Mouse (Mus musculus) stomach, embryonic 15.5 days (tissue): ENCODE measurements around the gene Slc25a22. TPM values are rescaled to one million over a fixed set of nuclear protein-coding genes. Genes with fewer than 3 reads are reported as not detected.

ENCODE experiments used
- ATAC-seq: fragments of 200-750 bp; cut with Nextera tagmentation; 2 replicates; pipeline ENCODE4 v1.8.0; 2017; ENCODE audit warnings: low read depth, moderate number of reproducible peaks, moderate TSS enrichment; ENCODE audit not compliant: insufficient read depth, low FRiP score
- H3K27ac ChIP-seq: fragments of 300-500 bp; sonication (generic); 2 replicates; pipeline ENCODE4 v1.5.1; 2015; ENCODE audit warnings: mild to moderate bottlenecking, inconsistent platforms
- H3K27me3 ChIP-seq: fragments of 300-500 bp; sonication (generic); replicated peaks from 2 replicates; pipeline ENCODE4 v1.6.1; 2015; ENCODE audit warnings: inconsistent platforms
- H3K36me3 ChIP-seq: fragments of 300-500 bp; sonication (generic); 2 replicates; pipeline ENCODE4 v1.6.1; 2015; ENCODE audit warnings: inconsistent platforms
- H3K4me1 ChIP-seq: fragments of 300-500 bp; sonication (generic); 2 replicates; pipeline ENCODE4 v1.6.1; 2015; ENCODE audit warnings: inconsistent platforms
- H3K4me2 ChIP-seq: fragments of 300-500 bp; sonication (generic); 2 replicates; pipeline ENCODE4 v1.6.1; 2015; ENCODE audit warnings: mild to moderate bottlenecking, inconsistent platforms
- H3K4me3 ChIP-seq: fragments of 300-500 bp; sonication (generic); replicated peaks from 2 replicates; pipeline ENCODE4 v1.5.1; 2015; ENCODE audit warnings: inconsistent platforms
- H3K9ac ChIP-seq: fragments of 300-500 bp; sonication (generic); 2 replicates; pipeline ENCODE4 v1.6.1; 2015; ENCODE audit warnings: inconsistent platforms
- H3K9me3 ChIP-seq: fragments of 300-500 bp; sonication (generic); 2 replicates; pipeline ENCODE4 v1.6.1; 2016; ENCODE audit warnings: inconsistent platforms
- WGBS: fragments of 180-500 bp; shearing (Covaris S2); methylation state at CpG from one replicate; pipeline ENCODE4 v1.1.7; 2015; 5-methylcytosine and 5-hydroxymethylcytosine counted together
- polyA plus RNA-seq: library from polyadenylated mRNA; unstranded; fragments of >200 nt; fragmentation: Nextera tagmentation; extraction: Ambion mirVana; gene quantifications from 2 replicates; pipeline ENCODE4 v1.2.1, GENCODE M21; 2015

The Slc25a22 gene
- polyA plus RNA-seq, 1 experiment from 2014 or later = 27.2 TPM

DNA sequence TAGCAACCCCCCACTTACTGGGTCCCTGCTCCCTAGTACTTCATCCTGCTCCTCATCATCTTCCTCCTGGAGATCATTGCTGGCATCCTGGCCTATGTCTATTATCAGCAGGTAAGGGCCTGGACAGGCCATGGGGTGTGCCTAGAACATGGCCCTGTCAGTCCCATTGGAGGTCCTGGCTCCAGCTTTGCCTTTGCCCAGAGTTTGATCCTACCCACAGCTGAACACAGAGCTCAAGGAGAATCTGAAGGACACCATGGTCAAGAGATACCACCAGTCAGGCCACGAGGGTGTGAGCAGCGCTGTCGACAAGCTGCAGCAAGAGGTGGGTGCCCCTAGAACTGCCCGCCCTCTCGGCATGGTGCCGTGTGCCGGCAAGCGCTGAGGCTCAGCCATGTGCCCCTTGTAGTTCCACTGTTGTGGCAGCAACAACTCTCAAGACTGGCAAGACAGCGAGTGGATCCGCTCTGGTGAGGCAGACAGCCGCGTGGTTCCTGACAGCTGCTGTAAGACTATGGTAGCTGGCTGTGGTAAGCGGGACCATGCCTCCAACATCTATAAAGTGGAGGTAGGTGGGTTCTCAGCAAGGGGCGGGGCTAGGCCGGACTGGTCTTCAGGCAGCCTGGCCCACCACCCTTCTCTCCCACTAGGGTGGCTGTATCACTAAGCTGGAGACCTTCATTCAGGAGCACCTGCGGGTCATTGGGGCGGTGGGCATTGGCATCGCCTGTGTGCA is 32.4 kb upstream of the Slc25a22 start:
- no peak overlapping the region for H3K4me3 ChIP-seq
- WGBS = 90% methylated on average over 18 of the region's 18 CpGs
- ATAC-seq = no peak
- H3K9ac ChIP-seq = no peak overlapping the region
- no peaks in the 10 kb centered on the region for H3K9me3 ChIP-seq
- H3K36me3 ChIP-seq = peaks cover 24% of the 10 kb centered on the region
- no peaks in the 10 kb centered on the region for H3K27me3 ChIP-seq
- no peak overlapping the region for H3K4me2 ChIP-seq
- no peak overlapping the region for H3K27ac ChIP-seq
- H3K4me1 ChIP-seq = peaks cover 39% of the 10 kb centered on the region

DNA sequence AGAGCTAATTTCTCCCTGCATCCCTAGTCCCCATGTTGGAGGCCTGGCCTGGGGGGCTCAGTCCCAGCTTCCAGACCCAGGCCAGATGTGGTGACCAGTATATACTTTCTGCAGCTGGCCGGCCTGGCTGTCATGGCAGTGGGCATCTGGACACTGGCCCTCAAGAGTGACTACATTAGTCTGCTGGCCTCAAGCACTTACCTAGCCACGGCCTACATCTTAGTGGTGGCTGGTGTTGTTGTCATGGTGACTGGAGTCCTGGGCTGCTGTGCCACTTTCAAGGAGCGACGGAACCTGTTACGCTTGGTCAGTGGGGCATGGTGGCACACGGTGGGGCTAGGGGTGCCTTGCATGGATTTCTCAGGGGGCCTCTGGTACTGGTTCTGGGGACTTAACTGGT is 31.7 kb upstream of the Slc25a22 start:
- Histone ChIP-seq H3K4me2 (peak overlapping the region; percentile 84), H3K9ac (peak overlapping the region; percentile 21; the same call in 1 of the 2 replicates), H3K9me3 (no peaks in the 10 kb centered on the region), H3K4me3 (peak overlapping the region; percentile 83), H3K27ac (peak overlapping the region; percentile 95), H3K27me3 (peaks cover 7% of the 10 kb centered on the region; the same call in 1 of the 2 replicates), H3K4me1 (peaks cover 46% of the 10 kb centered on the region), H3K36me3 (peaks cover 24% of the 10 kb centered on the region)
- no peak for ATAC-seq
- WGBS = 86% methylated on average over 6 of the region's 6 CpGs

DNA sequence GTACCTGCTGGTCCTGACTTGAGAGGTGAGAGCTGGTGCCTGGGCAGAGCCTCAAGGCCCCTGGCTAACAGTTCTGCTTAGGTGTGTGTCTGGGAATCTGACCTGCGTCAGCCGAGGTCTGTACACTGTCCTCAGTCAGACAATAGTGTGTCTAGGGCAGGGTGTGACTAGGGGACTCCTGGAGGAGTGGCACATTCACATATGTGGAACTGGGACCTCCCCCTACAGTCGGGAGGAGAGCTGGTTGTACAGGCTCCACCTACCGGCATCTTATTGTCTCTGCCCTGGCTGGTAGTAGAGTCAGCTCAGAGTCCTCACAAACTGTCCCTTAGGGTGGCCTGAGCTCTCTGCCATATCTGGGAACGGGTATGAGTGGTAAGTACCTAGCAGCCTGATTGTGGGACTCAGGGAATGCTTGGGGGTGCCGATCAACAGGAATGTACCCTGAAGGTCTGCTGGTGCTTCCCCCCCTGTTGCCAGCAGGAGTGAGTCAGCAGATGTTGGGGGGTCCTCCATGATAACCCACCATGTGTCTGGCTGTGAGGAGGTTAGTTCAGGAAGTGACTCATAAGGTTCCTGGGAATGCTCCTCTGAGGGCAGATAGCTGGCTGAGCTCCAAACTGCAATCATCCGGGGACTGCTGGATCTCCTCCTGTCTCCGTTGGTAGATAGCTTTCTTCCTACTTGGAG is 31.0 kb upstream of the Slc25a22 start:
- Histone ChIP-seq H3K4me2 (peak overlapping the region; percentile 84), H3K4me1 (peaks cover 43% of the 10 kb centered on the region), H3K27me3 (peaks cover 14% of the 10 kb centered on the region; the same call in 1 of the 2 replicates), H3K9ac (peak overlapping the region; percentile 62; the same call in 1 of the 2 replicates), H3K4me3 (peak overlapping the region; percentile 83), H3K36me3 (peaks cover 24% of the 10 kb centered on the region), H3K9me3 (no peaks in the 10 kb centered on the region), H3K27ac (peak overlapping the region; percentile 95)
- peak; percentile 57 for ATAC-seq
- WGBS = 6% methylated on average over 8 of the region's 8 CpGs

GRCm38 (mm10) chr7:141468164-141468521 is 30.5 kb upstream of the Slc25a22 start:
- peak overlapping the region; percentile 95 for H3K27ac ChIP-seq
- 10% methylated on average over 5 of the region's 5 CpGs for WGBS
- peak overlapping the region; percentile 62; the same call in 1 of the 2 replicates for H3K9ac ChIP-seq
- peak overlapping the region; percentile 84 for H3K4me2 ChIP-seq
- no peak for ATAC-seq
- H3K4me3 ChIP-seq = peak overlapping the region; percentile 83
- peaks cover 24% of the 10 kb centered on the region for H3K36me3 ChIP-seq
- peaks cover 46% of the 10 kb centered on the region for H3K4me1 ChIP-seq
- H3K9me3 ChIP-seq = no peaks in the 10 kb centered on the region
- peaks cover 18% of the 10 kb centered on the region for H3K27me3 ChIP-seq

DNA sequence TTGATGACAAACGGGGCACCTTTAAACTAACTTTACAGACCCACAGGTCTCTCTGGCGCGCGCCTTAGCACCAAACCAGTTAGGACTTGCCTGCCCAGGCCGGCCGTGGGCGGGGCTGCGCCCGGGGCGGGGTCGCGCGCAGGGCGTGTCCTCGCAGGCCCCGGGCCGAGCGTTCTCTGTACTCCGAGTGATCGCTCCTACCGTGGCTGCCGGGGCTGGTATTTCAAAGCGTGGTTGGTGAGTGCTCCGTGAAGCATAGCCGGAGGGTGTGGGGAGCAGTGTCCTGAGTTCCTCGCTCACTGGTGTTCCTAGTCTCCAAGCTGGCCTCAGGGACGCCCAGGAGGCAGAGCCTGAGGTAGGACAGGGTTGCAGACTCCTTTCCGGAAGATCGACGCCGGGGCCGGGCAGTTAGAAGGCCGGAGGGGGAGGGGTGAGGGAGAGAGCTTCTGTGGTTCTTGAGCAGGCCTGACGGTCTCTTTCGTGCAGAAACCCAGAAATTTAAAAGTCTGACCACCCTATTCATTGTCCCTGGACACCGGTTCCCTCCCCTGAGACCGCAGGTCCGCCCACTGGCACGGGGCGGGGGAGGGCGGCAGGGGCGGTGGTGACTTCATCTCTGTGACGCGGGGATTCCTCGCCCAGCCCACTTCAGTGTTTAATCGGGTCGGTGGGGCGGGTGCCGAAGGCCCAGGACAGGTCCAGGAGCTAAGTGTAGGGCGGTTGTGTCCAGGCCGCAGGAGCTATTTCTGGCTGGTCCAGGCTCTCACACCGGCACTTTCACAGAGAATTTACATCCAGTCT is 29.7 kb upstream of the Slc25a22 start, which contains the start of gene Cd151:
Cd151 (plus strand) TSS at position 163 of the 801 bp plus-strand sequence.
- peaks cover 49% of the 10 kb centered on the region for H3K4me1 ChIP-seq
- WGBS = under 1% methylated on average over 52 of the region's 52 CpGs

GRCm38 (mm10) chr7:141466607-141467148 is 29.0 kb upstream of the Slc25a22 start:
- H3K27me3 ChIP-seq = peaks cover 31% of the 10 kb centered on the region
- H3K4me2 ChIP-seq = peak overlapping the region; percentile 84
- peak overlapping the region; percentile 83 for H3K4me3 ChIP-seq
- H3K9me3 ChIP-seq = no peaks in the 10 kb centered on the region
- ATAC-seq = no peak
- WGBS = 56% methylated on average over 10 of the region's 10 CpGs
- peak overlapping the region; percentile 95 for H3K27ac ChIP-seq
- peaks cover 54% of the 10 kb centered on the region for H3K4me1 ChIP-seq
- peaks cover 24% of the 10 kb centered on the region for H3K36me3 ChIP-seq
- H3K9ac ChIP-seq = peak overlapping the region; percentile 62; the same call in 1 of the 2 replicates

More for the DNA sequence above, 29.7 kb upstream of the Slc25a22 start, which contains the start of gene Cd151:
- Histone ChIP-seq H3K27me3 (peaks cover 23% of the 10 kb centered on the region), H3K36me3 (peaks cover 24% of the 10 kb centered on the region), H3K4me2 (peak within 1 kb of the TSS; percentile 84), H3K9ac (peak within 1 kb of the TSS; percentile 62), H3K9me3 (no peaks in the 10 kb centered on the region), H3K27ac (peak within 1 kb of the TSS; percentile 95), H3K4me3 (peak within 1 kb of the TSS; percentile 83)
- ATAC-seq = peak; percentile 85

- no peak overlapping the region for H3K4me2 ChIP-seq
- H3K9me3 ChIP-seq = no peaks in the 10 kb centered on the region
- no peak for ATAC-seq
- H3K27ac ChIP-seq = no peak overlapping the region
- WGBS = 78% methylated on average over 7 of the region's 7 CpGs
- H3K27me3 ChIP-seq = peaks cover 32% of the 10 kb centered on the region
- H3K4me1 ChIP-seq = peaks cover 60% of the 10 kb centered on the region
- no peak overlapping the region for H3K4me3 ChIP-seq
- no peak overlapping the region for H3K9ac ChIP-seq
- peaks cover 18% of the 10 kb centered on the region for H3K36me3 ChIP-seq
These were observed 28.3 kb upstream of the Slc25a22 start for GRCm38 (mm10) chr7:141466045-141466394.

DNA sequence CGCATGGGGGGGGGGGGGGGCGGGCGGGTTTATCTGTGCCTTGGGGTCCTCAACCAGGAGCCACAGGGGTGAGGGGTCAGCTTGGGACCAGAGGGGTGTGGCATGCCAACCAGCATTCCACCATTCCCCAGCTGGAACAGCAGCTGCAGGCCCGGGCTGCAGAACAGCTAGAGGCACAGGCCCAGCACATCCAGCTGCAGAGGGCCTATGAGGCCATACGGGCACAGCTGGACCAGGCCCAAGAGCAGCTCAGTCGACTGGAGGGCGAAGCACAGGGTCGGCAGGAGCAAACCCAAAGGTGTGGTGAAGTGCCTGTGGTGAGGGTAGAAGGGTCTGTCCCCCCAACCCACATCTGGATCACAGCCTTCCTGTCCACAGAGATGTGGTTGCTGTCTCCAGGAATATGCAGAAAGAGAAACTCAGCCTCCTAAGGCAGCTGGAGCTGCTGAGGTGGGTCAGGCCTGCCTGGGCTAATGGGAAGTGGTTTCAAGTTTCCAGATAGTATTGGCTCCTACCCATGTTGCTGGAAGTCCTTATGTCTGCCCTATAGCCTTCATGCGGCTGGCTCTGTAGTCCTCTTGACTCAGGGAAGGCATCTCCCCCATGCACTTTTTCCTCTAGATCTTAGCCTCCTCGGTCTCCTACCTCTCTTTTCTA is 27.8 kb upstream of the Slc25a22 start:
- no peak overlapping the region; the same call in 1 of the 2 replicates for H3K4me3 ChIP-seq
- peaks cover 32% of the 10 kb centered on the region for H3K27me3 ChIP-seq
- 37% methylated on average over 10 of the region's 10 CpGs for WGBS
- H3K36me3 ChIP-seq = peaks cover 13% of the 10 kb centered on the region
- no peak for ATAC-seq
- peak overlapping the region; percentile 48 for H3K4me2 ChIP-seq
- peaks cover 64% of the 10 kb centered on the region for H3K4me1 ChIP-seq
- no peaks in the 10 kb centered on the region for H3K9me3 ChIP-seq
- H3K27ac ChIP-seq = no peak overlapping the region
- no peak overlapping the region for H3K9ac ChIP-seq

GRCm38 (mm10) chr7:141464603-141465201 is 27.0 kb upstream of the Slc25a22 start:
- Histone ChIP-seq H3K9me3 (no peaks in the 10 kb centered on the region), H3K4me1 (peaks cover 71% of the 10 kb centered on the region), H3K4me2 (peak overlapping the region; percentile 48), H3K27ac (no peak overlapping the region), H3K27me3 (peaks cover 33% of the 10 kb centered on the region), H3K36me3 (peaks cover 5% of the 10 kb centered on the region), H3K9ac (0 out of 2 replicates have a peak overlapping the region, but pooled peaks have one; percentile 13), H3K4me3 (peak overlapping the region; percentile 20)
- ATAC-seq = no peak
- 10% methylated on average over 38 of the region's 38 CpGs for WGBS

- Histone ChIP-seq H3K36me3 (0 out of 2 replicates have a peak, but pooled peaks cover 2% of the 10 kb centered on the region), H3K4me2 (peak overlapping the region; percentile 48), H3K27ac (peak overlapping the region; percentile 4; the same call in 1 of the 2 replicates), H3K27me3 (peaks cover 38% of the 10 kb centered on the region), H3K4me3 (peak overlapping the region; percentile 20), H3K9me3 (no peaks in the 10 kb centered on the region), H3K4me1 (peaks cover 69% of the 10 kb centered on the region), H3K9ac (no peak overlapping the region)
- ATAC-seq = no peak
- 43% methylated on average over 12 of the region's 12 CpGs for WGBS
These were observed 26.3 kb upstream of the Slc25a22 start for GRCm38 (mm10) chr7:141463824-141464602.
